In genomic region chr6:34292882-34293487, GRCm38 (mm10) we compare ENCODE assay signal across 8 mouse cellular contexts. TPM values are rescaled to one million over a fixed set of nuclear protein-coding genes. Genes with fewer than 3 reads are reported as not detected.
DNase-seq lines count a peak whose midpoint lies in the region; ATAC-seq lines count a peak whose summit lies in the region.

No protein-coding gene starts in this region.

- H3K36me3 ChIP-seq in hindbrain, embryonic 13.5 days = no peaks in the 10 kb centered on the region

- no peaks in the 10 kb centered on the region for H3K27me3 ChIP-seq in hindbrain, embryonic 13.5 days

- H3K4me1 ChIP-seq in hindbrain, embryonic 13.5 days (replicated peaks) = peaks cover 6% of the 10 kb centered on the region; the same call in 1 of the 2 replicates

- no peak overlapping the region for H3K4me3 ChIP-seq in hindbrain, embryonic 13.5 days

- no peak overlapping the region for H3K4me2 ChIP-seq in hindbrain, embryonic 13.5 days

- no peaks in the 10 kb centered on the region for H3K9me3 ChIP-seq in hindbrain, embryonic 13.5 days

- peak overlapping the region; percentile 35; the same call in 1 of the 2 replicates for H3K9ac ChIP-seq in hindbrain, embryonic 13.5 days

- H3K27ac ChIP-seq in hindbrain, embryonic 13.5 days = peak overlapping the region; percentile 70

- 34% methylated on average over 9 of the region's 9 CpGs for WGBS in hindbrain, embryonic 13.5 days

- DNase-seq in MEL-GATA-1-ER (ENCODE audit: extremely low read depth, low read depth) = peak; percentile 7
- DNase-seq in cerebellum, postnatal 10 days = peak; percentile 89 to 91
- peak; percentile 42 to 57 for DNase-seq in frontal cortex, postnatal 25 days (ENCODE audit: low spot score in 2 of 2)
- peak; percentile 59 to 60 for DNase-seq in layer of hippocampus, postnatal 25 days (ENCODE audit: extremely low spot score in 1 of 2, low spot score in 1 of 2)
- peak; percentile 75 to 77 for DNase-seq in right cerebral cortex, adult 2 months (ENCODE audit: low spot score in 2 of 2)
- DNase-seq in urinary bladder, postnatal 10 days (ENCODE audit: low spot score) = peak; percentile 36

- peak; percentile 97 for ATAC-seq in hindbrain, embryonic 13.5 days (ENCODE audit: low FRiP score)
- ATAC-seq in megakaryocyte, adult 5-6 weeks (ENCODE audit: poor library complexity, severe bottlenecking) = peak; percentile 85

RNA-seq across cellular contexts. Expression of gene Akr1b3, which starts 24.3 kb away (rescaled TPM):
- polyA plus RNA-seq in hindbrain, embryonic 13.5 days (2015; fragmentation: Nextera tagmentation; extraction: Ambion mirVana) = 106 and 108 TPM in 2 replicates
- 10 to 100 TPM; 38.7 to 42.2 TPM for total RNA-seq in layer of hippocampus, postnatal 25 days (2021)
- total RNA-seq in megakaryocyte, adult 5-6 weeks (2015) = 200 and 215 TPM in 2 replicates
- 102 and 117 TPM in 2 replicates for total RNA-seq in megakaryocyte, adult 5-6 weeks (2017)

Comparison
In these comparisons a context has a peak if more than half of its experiments do, and no peak if none do; other contexts are left out.
1. DNase-seq: peak in every context shown above with its lines; median percentile 90 in cerebellum, postnatal 10 days; 76 in right cerebral cortex, adult 2 months; 60 in layer of hippocampus, postnatal 25 days; 50 in frontal cortex, postnatal 25 days; 36 in urinary bladder, postnatal 10 days; 7 in MEL-GATA-1-ER.